Mouse (Mus musculus) layer of hippocampus, adult 18-20 months (tissue): ENCODE measurements around the gene Olfr344. TPM values are rescaled to one million over a fixed set of nuclear protein-coding genes. Genes with fewer than 3 reads are reported as not detected.

ENCODE experiments used
- DNase-seq, 2 experiments: peaks; one replicate each; pipeline ENCODE4 v3.0.0; 2022; ENCODE audit warnings: low spot score in 2 of 2
- long read RNA-seq: library from polyadenylated mRNA; stranded (forward); transcript quantifications from one replicate; pipeline ENCODE4 v2.0.0, GENCODE M21; 2021
- total RNA-seq, 2 experiments: library from RNA; stranded (reverse); gene quantifications; 2 replicates each; pipeline ENCODE4 v1.2.3; 2021

Gene Olfr344
- total RNA-seq = not detected
- long read RNA-seq = 0 reads

- no peak for DNase-seq
Observed at GRCm38 (mm10) chr2:36566362-36566761, at the start of gene Olfr344. Gene Olfr344, plus strand, starts transcription at chr2:36566662.

- DNase-seq = no peak
Observed at GRCm38 (mm10) chr2:36524698-36525097, 41.8 kb upstream of the Olfr344 start, which contains the start of gene Olfr342. Gene Olfr342, plus strand, starts transcription at chr2:36524998.

GRCm38 (mm10) chr2:36565156-36565555 lies 1.3 kb upstream of the Olfr344 start:
- DNase-seq = no peak

- DNase-seq = peak in 1 of 2 experiments; percentile 4
Observed at GRCm38 (mm10) chr2:36567022-36567421, 560 bp downstream of the Olfr344 start.

GRCm38 (mm10) chr2:36567845-36568244 lies 1.4 kb downstream of the Olfr344 start:
- DNase-seq = no peak

Other genes starting within 250 kb of the Olfr344 start
- not detected for gene Olfr338, start 193.1 kb upstream of the Olfr344 start, total RNA-seq
- gene Olfr339, start 147.7 kb upstream of the Olfr344 start, total RNA-seq = not detected
- not detected for gene Olfr340, start 114.1 kb upstream of the Olfr344 start, total RNA-seq
- not detected for gene Olfr341, start 84.2 kb upstream of the Olfr344 start, total RNA-seq
- not detected for gene Olfr342, start 41.7 kb upstream of the Olfr344 start, total RNA-seq
- not detected for gene Olfr345, start 73.4 kb downstream of the Olfr344 start, total RNA-seq
- gene Olfr346, start 119.1 kb downstream of the Olfr344 start, total RNA-seq = not detected
- not detected for gene Olfr347, start 165.2 kb downstream of the Olfr344 start, total RNA-seq
- not detected for gene Olfr348, start 217.6 kb downstream of the Olfr344 start, total RNA-seq
- not detected for gene Olfr50, start 223.9 kb downstream of the Olfr344 start, total RNA-seq